ENCODE assay signal across 19 mouse cellular contexts in genomic region chr4:21686934-21687333, GRCm38 (mm10). TPM values are rescaled to one million over a fixed set of nuclear protein-coding genes. Genes with fewer than 3 reads are reported as not detected.
A peak's percentile ranks its signal among the peaks of the same experiment; 100 is the strongest.
DNase-seq lines count a peak whose midpoint lies in the region; ATAC-seq and TF ChIP-seq lines count a peak whose summit lies in the region.
"Had no signal": no experiment of that assay in that cellular context is flagged by ENCODE, and none has a peak within 500 bp of the region (broad histone marks: within the 10 kb centered on the region; RNA-seq: fewer than 3 reads in every experiment).

No protein-coding gene starts in this region.

- H3K4me3 ChIP-seq in left cerebral cortex, adult 2 months, result no peak overlapping the region
- H3K4me3 ChIP-seq in neural tube, embryonic 12.5 days, result no peak overlapping the region
- H3K4me3 ChIP-seq: liver, embryonic 15.5 days had no signal

- no peaks in the 10 kb centered on the region for H3K9me3 ChIP-seq in neural tube, embryonic 12.5 days
- H3K9me3 ChIP-seq: liver, embryonic 15.5 days had no signal

- no peak overlapping the region for H3K9ac ChIP-seq in neural tube, embryonic 12.5 days
- H3K9ac ChIP-seq: liver, embryonic 15.5 days had no signal

- DNase-seq in left cerebral cortex, postnatal 4 days, result peak; percentile 45
- no peak for DNase-seq in left cerebral cortex, adult 2 months (ENCODE audit: extremely low spot score in 1 of 2, low spot score in 2 of 2)
- DNase-seq in ZHBTc4 (ENCODE audit: low read depth, low spot score), result peak; percentile 53
- DNase-seq in embryo, embryonic 10.5 days (ENCODE audit: low spot score), result peak; percentile 68
- no peak for DNase-seq in lung, postnatal 4 days
- DNase-seq in kidney, adult 8-10 months, result no peak
- DNase-seq: cerebellum, adult 9-10 months; heart, postnatal 4 days; lung, postnatal 14 days had no signal

- peaks cover 24% of the 10 kb centered on the region; the same call in 1 of the 2 replicates for H3K4me1 ChIP-seq in neural tube, embryonic 12.5 days

- no peaks in the 10 kb centered on the region for H3K36me3 ChIP-seq in neural tube, embryonic 12.5 days
- H3K36me3 ChIP-seq: liver, embryonic 15.5 days had no signal

- peak overlapping the region; percentile 87; the same call in 1 of the 2 replicates for H3K4me2 ChIP-seq in neural tube, embryonic 12.5 days (replicated peaks)
- H3K4me2 ChIP-seq: liver, embryonic 15.5 days had no signal

- intact Hi-C loops in left cerebral cortex, postnatal 4 days (cut with DNase I), result loop anchor here (10.0 kb wide), 1 partner anchor 152 kb away; no protein-coding TSS in a partner anchor
- intact Hi-C loops in left cerebral cortex, adult 2 months (cut with DNase I), result no loop called here

- 2% methylated on average over 5 of the region's 5 CpGs for WGBS in neural tube, embryonic 12.5 days

- peaks cover 59% of the 10 kb centered on the region for H3K27me3 ChIP-seq in neural tube, embryonic 12.5 days (replicated peaks)

- ATAC-seq in neural tube, embryonic 12.5 days (ENCODE audit: low FRiP score, low read depth), result no peak
- ATAC-seq: forebrain, embryonic 14.5 days; midbrain, embryonic 16.5 days had no signal

- H3K27ac ChIP-seq in left cerebral cortex, adult 2 months, result no peak overlapping the region
- H3K27ac ChIP-seq in neural tube, embryonic 12.5 days, result no peak overlapping the region
- H3K27ac ChIP-seq: liver, embryonic 15.5 days had no signal

- TF ChIP-seq CTCF in left cerebral cortex, adult 2 months (IDR thresholded peaks at IDR 0.05), result no peak; the same call in none of the 2 replicates

RNA-seq across cellular contexts. Expression of gene Prdm13, which starts 1.2 kb away (rescaled TPM):
- total RNA-seq in left cerebral cortex, postnatal 4 days (2021), result not detected
- not detected for total RNA-seq in left cerebral cortex, adult 2 months (2021)
- polyA plus RNA-seq in neural tube, embryonic 12.5 days (2016; fragmentation: Nextera tagmentation; extraction: Ambion mirVana), result 12.6 and 13.3 TPM in 2 replicates
- total RNA-seq: gastrocnemius, adult 8-10 months; heart, postnatal 4 days; left cerebral cortex, postnatal 25 days; neutrophil, adult 5-6 weeks had no signal
- polyA plus RNA-seq: embryonic facial prominence, embryonic 14.5 days; kidney, embryonic 14.5 days; liver, embryonic 15.5 days; spleen, adult 2 months had no signal

RNA-seq across cellular contexts. Expression of gene Ccnc, which starts 40.6 kb away (rescaled TPM):
- 10 to 100 TPM; 39.0 to 41.9 TPM for total RNA-seq in left cerebral cortex, postnatal 4 days (2021)
- total RNA-seq in left cerebral cortex, adult 2 months (2021), result 10 to 100 TPM; 31.7 to 35.2 TPM
- polyA plus RNA-seq in neural tube, embryonic 12.5 days (2016; fragmentation: Nextera tagmentation; extraction: Ambion mirVana), result 67.9 and 71.8 TPM in 2 replicates

Comparison
In these comparisons a context has a peak if more than half of its experiments do, and no peak if none do; other contexts are left out.
1. DNase-seq: peak in left cerebral cortex, postnatal 4 days (single experiment), ZHBTc4 (single experiment) and embryo, embryonic 10.5 days (single experiment); none in left cerebral cortex, adult 2 months (0 of 2), lung, postnatal 4 days (0 of 2) and kidney, adult 8-10 months (0 of 2).